Mouse (Mus musculus) kidney, adult 2 months (tissue): Measurements from ENCODE around the gene Bbs10.

Experiments
- CTCF ChIP-seq: fragments of 200-500 bp; conservative IDR thresholded peaks from 2 replicates; pipeline ENCODE4 v1.5.1; 2011; ENCODE audit warnings: low read depth, mild to moderate bottlenecking, control low read depth, low read length, moderate library complexity, mixed read lengths; ENCODE audit not compliant: insufficient read depth, insufficient read length
- POLR2A ChIP-seq: fragments of 200-500 bp; IDR thresholded peaks from one replicate; pipeline ENCODE4 v1.6.1; 2011; ENCODE audit warnings: low read depth, low read length, control low read depth

DNA sequence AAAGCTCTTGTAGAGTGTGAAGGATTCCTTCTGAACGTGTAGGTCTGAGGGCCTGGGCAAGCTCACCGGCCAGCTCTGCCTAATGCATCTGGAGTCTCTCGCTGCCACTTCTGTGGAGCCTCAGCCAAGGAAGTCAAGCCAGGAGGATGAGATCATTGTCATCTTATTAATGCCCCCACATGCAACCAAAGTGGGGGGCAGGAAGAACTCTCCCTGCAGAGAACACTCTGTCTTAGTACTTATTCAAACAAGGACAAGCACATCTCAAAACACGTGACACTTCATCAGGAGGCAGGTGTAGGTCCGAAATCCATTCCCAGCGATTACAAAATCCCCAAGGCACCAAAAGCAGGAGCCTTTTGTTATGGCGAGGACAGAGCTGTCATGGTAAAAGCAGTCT, 43.3 kb downstream of the Bbs10 start:
- TF ChIP-seq POLR2A (no peak), CTCF (no peak)
